Mouse (Mus musculus): ENCODE data around the gene Catsperd. TPM values are rescaled to one million over a fixed set of nuclear protein-coding genes. Genes with fewer than 3 reads are reported as not detected.

Gene Catsperd
- polyA plus RNA-seq, 1 experiment from 2014 or later = 0.56 TPM

GRCm38 (mm10) chr17:56708692-56709091, 80.7 kb downstream of the Catsperd start:
- H3K9me3 ChIP-seq (ENCODE audit: control insufficient read depth, low read length) = no peaks in the 10 kb centered on the region
- H3K4me3 ChIP-seq (ENCODE audit: low read depth, low read length) = no peak overlapping the region
- H3K4me2 ChIP-seq (replicated peaks; ENCODE audit: low read depth, low read length) = no peak overlapping the region
- H3K36me3 ChIP-seq (ENCODE audit: control insufficient read depth, insufficient read depth, low read length) = peaks cover 43% of the 10 kb centered on the region
- H3K27me3 ChIP-seq (ENCODE audit: control insufficient read depth, insufficient read depth, low read length) = no peaks in the 10 kb centered on the region
- ATAC-seq (ENCODE audit: low FRiP score) (no peak), DNase-seq (ENCODE audit: low spot score) (no peak)
- WGBS = 88% methylated on average over 4 of the region's 4 CpGs
- H3K9ac ChIP-seq (ENCODE audit: low read depth, low read length) = no peak overlapping the region
- H3K27ac ChIP-seq (ENCODE audit: low read depth, low read length) = no peak overlapping the region
- no peaks in the 10 kb centered on the region for H3K4me1 ChIP-seq (replicated peaks; ENCODE audit: control insufficient read depth, insufficient read depth, low read length)

- Histone ChIP-seq H3K4me1 (replicated peaks; ENCODE audit: control insufficient read depth, insufficient read depth, low read length) (no peaks in the 10 kb centered on the region), H3K9ac (ENCODE audit: low read depth, low read length) (no peak overlapping the region), H3K4me2 (replicated peaks; ENCODE audit: low read depth, low read length) (no peak overlapping the region), H3K27me3 (ENCODE audit: control insufficient read depth, insufficient read depth, low read length) (no peaks in the 10 kb centered on the region), H3K27ac (ENCODE audit: low read depth, low read length) (no peak overlapping the region), H3K4me3 (ENCODE audit: low read depth, low read length) (no peak overlapping the region), H3K9me3 (ENCODE audit: control insufficient read depth, low read length) (no peaks in the 10 kb centered on the region), H3K36me3 (ENCODE audit: control insufficient read depth, insufficient read depth, low read length) (peaks cover 43% of the 10 kb centered on the region)
- no peak for DNase-seq (ENCODE audit: low spot score)
- WGBS = 87% methylated on average over 3 of the region's 3 CpGs
- no peak for ATAC-seq (ENCODE audit: low FRiP score)
These were observed 81.8 kb downstream of the Catsperd start for GRCm38 (mm10) chr17:56709708-56710107.

Other genes with a start within 250 kb of the Catsperd start
- 142 and 156 TPM in 2 replicates for gene Ptprs, start 151.7 kb upstream of the Catsperd start, polyA plus RNA-seq (2014; fragmentation: Nextera tagmentation; extraction: Ambion mirVana)
- not detected in 2 replicates for gene Znrf4, start 115.7 kb upstream of the Catsperd start, polyA plus RNA-seq (2014; fragmentation: Nextera tagmentation; extraction: Ambion mirVana)
- 1.0 and 1.1 TPM in 2 replicates for gene Gm20219, start 73.8 kb upstream of the Catsperd start, polyA plus RNA-seq (2014; fragmentation: Nextera tagmentation; extraction: Ambion mirVana)
- gene Safb2, start 43.6 kb upstream of the Catsperd start, polyA plus RNA-seq (2014; fragmentation: Nextera tagmentation; extraction: Ambion mirVana) = 47.6 and 56.1 TPM in 2 replicates
- gene Safb, start 43.3 kb upstream of the Catsperd start, polyA plus RNA-seq (2014; fragmentation: Nextera tagmentation; extraction: Ambion mirVana) = 93.7 and 105 TPM in 2 replicates
- 184 and 192 TPM in 2 replicates for gene 2410015M20Rik, start 18.4 kb upstream of the Catsperd start, polyA plus RNA-seq (2014; fragmentation: Nextera tagmentation; extraction: Ambion mirVana)
- gene Rpl36, start 14.7 kb upstream of the Catsperd start, polyA plus RNA-seq (2014; fragmentation: Nextera tagmentation; extraction: Ambion mirVana) = 1,258 and 1,259 TPM in 2 replicates
- 43.7 and 45.4 TPM in 2 replicates for gene Lonp1, start 1.3 kb upstream of the Catsperd start, polyA plus RNA-seq (2014; fragmentation: Nextera tagmentation; extraction: Ambion mirVana)
- 94.2 and 104 TPM in 2 replicates for gene Ranbp3, start 45.2 kb downstream of the Catsperd start, polyA plus RNA-seq (2014; fragmentation: Nextera tagmentation; extraction: Ambion mirVana)
- 363 and 381 TPM in 2 replicates for gene Ndufa11, start 89.6 kb downstream of the Catsperd start, polyA plus RNA-seq (2014; fragmentation: Nextera tagmentation; extraction: Ambion mirVana)
- gene Vmac, start 89.9 kb downstream of the Catsperd start, polyA plus RNA-seq (2014; fragmentation: Nextera tagmentation; extraction: Ambion mirVana) = 15.6 and 18.1 TPM in 2 replicates
- 4.4 and 4.6 TPM in 2 replicates for gene Nrtn, start 129.4 kb downstream of the Catsperd start, polyA plus RNA-seq (2014; fragmentation: Nextera tagmentation; extraction: Ambion mirVana)
- 30.3 and 35.4 TPM in 2 replicates for gene Dus3l, start 136.6 kb downstream of the Catsperd start, polyA plus RNA-seq (2014; fragmentation: Nextera tagmentation; extraction: Ambion mirVana)
- gene Prr22, start 142.1 kb downstream of the Catsperd start, polyA plus RNA-seq (2014; fragmentation: Nextera tagmentation; extraction: Ambion mirVana) = 0.49 and 0.71 TPM in 2 replicates
- 6.4 and 6.7 TPM in 2 replicates for gene Rfx2, start 202.9 kb downstream of the Catsperd start, polyA plus RNA-seq (2014; fragmentation: Nextera tagmentation; extraction: Ambion mirVana)
- gene Acsbg2, start 246.3 kb downstream of the Catsperd start, polyA plus RNA-seq (2014; fragmentation: Nextera tagmentation; extraction: Ambion mirVana) = not detected in 2 replicates
- 0.25 and 0.26 TPM in 2 replicates for gene 1700061G19Rik, start 247.3 kb downstream of the Catsperd start, polyA plus RNA-seq (2014; fragmentation: Nextera tagmentation; extraction: Ambion mirVana)

All from hindbrain, embryonic 11.5 days (tissue).